Comparison of ENCODE assay signal across 8 mouse cellular contexts in genomic region chr3:28562612-28563332, GRCm38 (mm10).
DNase-seq lines count a peak whose midpoint lies in the region; TF ChIP-seq lines count a peak whose summit lies in the region.

No protein-coding gene starts in this region.

- no peaks in the 10 kb centered on the region for H3K36me3 ChIP-seq in E14TG2a.4 (ENCODE audit: insufficient read depth, low read length)

- TF ChIP-seq POLR2A in brain, embryonic 14.5 days (IDR thresholded peaks at IDR 0.05; ENCODE audit: borderline replicate concordance, extremely low read depth, insufficient read depth, insufficient read length, poor library complexity, severe bottlenecking): no peak

- H3K27me3 ChIP-seq in E14TG2a.4 (ENCODE audit: insufficient read depth, low read length): 0 out of 2 replicates have a peak, but pooled peaks cover 4% of the 10 kb centered on the region

- TF ChIP-seq CTCF in E14TG2a.4 (conservative IDR thresholded peaks at IDR 0.05; ENCODE audit: low read length): peak; percentile 67
- TF ChIP-seq CTCF in brain, embryonic 14.5 days (IDR thresholded peaks at IDR 0.05; ENCODE audit: borderline replicate concordance, extremely low read depth, insufficient read depth, insufficient read length): peak; percentile 67; the same call in 1 of the 2 replicates

- peak; percentile 16 for DNase-seq in heart, adult 8-10 months (ENCODE audit: low spot score)
- DNase-seq in heart, adult 11 months: no peak
- DNase-seq in brain, embryonic 14.5 days (ENCODE audit: low read depth): no peak
- peak; percentile 33 for DNase-seq in kidney, adult 18-20 months
- peak; percentile 33 for DNase-seq in naive thymus-derived CD4-positive, alpha-beta T cell, adult 2 months (ENCODE audit: low read depth)
- no peak for DNase-seq in frontal cortex, postnatal 10 days (ENCODE audit: low spot score in 2 of 2)
- DNase-seq in layer of hippocampus, adult 9-10 months (ENCODE audit: low spot score): no peak

- no peaks in the 10 kb centered on the region for H3K9me3 ChIP-seq in E14TG2a.4 (ENCODE audit: low read length)

- H3K4me1 ChIP-seq in E14TG2a.4 (replicated peaks; ENCODE audit: low read depth, low read length): no peaks in the 10 kb centered on the region; the same call in 1 of the 2 replicates

- no peak overlapping the region for H3K4me3 ChIP-seq in E14TG2a.4 (replicated peaks; ENCODE audit: low read length)

Comparison
In these comparisons a context has a peak if more than half of its experiments do, and no peak if none do; other contexts are left out.
1. DNase-seq: peak in heart, adult 8-10 months (single experiment), kidney, adult 18-20 months (single experiment) and naive thymus-derived CD4-positive, alpha-beta T cell, adult 2 months (single experiment); none in heart, adult 11 months (single experiment), brain, embryonic 14.5 days (single experiment), frontal cortex, postnatal 10 days (0 of 2) and layer of hippocampus, adult 9-10 months (single experiment).